Mouse (Mus musculus) hematopoietic multipotent progenitor cell, adult 10-12 weeks (in vitro differentiated cells): ENCODE measurements around the gene Tmem207. TPM values are rescaled to one million over a fixed set of nuclear protein-coding genes. Genes with fewer than 3 reads are reported as not detected.

Experiments used
- polyA plus RNA-seq: library from polyadenylated mRNA; stranded (reverse); fragments of >175 nt; gene quantifications from 2 replicates; pipeline ENCODE4 v1.2.3, GENCODE M21; 2012; ENCODE audit warnings: low replicate concordance

Gene Tmem207
- not detected in 2 replicates for polyA plus RNA-seq

DNA sequence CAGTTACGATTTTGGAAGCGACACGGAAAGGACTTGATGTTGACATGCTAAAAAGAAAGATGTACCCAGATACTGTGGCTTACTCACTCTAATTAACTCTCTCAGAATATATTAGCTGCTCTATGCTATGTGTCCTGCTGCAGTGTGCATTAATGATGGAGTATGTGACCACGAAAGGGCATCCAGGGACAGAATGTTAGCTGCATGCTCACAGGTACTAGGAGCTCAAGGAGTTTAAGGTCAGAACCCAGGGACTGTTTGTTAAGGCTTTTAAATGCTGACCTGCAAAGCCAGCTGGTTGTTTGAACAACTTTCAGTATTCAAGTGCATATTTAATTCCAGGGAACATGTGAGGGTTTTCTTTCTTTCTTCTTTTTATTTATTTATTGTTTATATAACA is at the start of gene Tmem207:
Tmem207 (minus strand) TSS at position 101 of the 400 bp plus-strand sequence.

GRCm38 (mm10) chr16:26462835-26463234 is 63.7 kb downstream of the Tmem207 start, which contains the start of gene Cldn16:
TSS of gene Cldn16 (plus strand) at chr16:26463135.

Other genes with a start within 250 kb of the Tmem207 start
- gene Cldn1, start 154.9 kb downstream of the Tmem207 start, polyA plus RNA-seq: 0.09 and 0.15 TPM in 2 replicates
- gene Cldn16, start 63.6 kb downstream of the Tmem207 start, polyA plus RNA-seq: not detected in 2 replicates
- 1.2 and 1.6 TPM in 2 replicates for gene Il1rap, start 54.9 kb upstream of the Tmem207 start, polyA plus RNA-seq